Mouse (Mus musculus) hindbrain, embryonic 16.5 days (tissue): ENCODE results near the gene Adam33. TPM values are rescaled to one million over a fixed set of nuclear protein-coding genes. Genes with fewer than 3 reads are reported as not detected.

Experiments used
- ATAC-seq: fragments of 200-750 bp; cut with Nextera tagmentation; 2 replicates; pipeline ENCODE4 v1.8.0; 2017; ENCODE audit warnings: moderate TSS enrichment, moderate library complexity
- H3K27ac ChIP-seq: fragments of 300-500 bp; sonication (generic); 2 replicates; pipeline ENCODE4 v1.5.1; 2014; ENCODE audit warnings: low read depth, mild to moderate bottlenecking, control low read depth, low read length, moderate library complexity
- H3K27me3 ChIP-seq: fragments of 300-500 bp; sonication (generic); replicated peaks from 2 replicates; pipeline ENCODE4 v1.6.1; 2014; ENCODE audit warnings: low read length; ENCODE audit not compliant: control insufficient read depth, insufficient read depth
- H3K36me3 ChIP-seq: fragments of 300-500 bp; sonication (generic); 2 replicates; pipeline ENCODE4 v1.6.1; 2014; ENCODE audit warnings: mild to moderate bottlenecking, low read length, moderate library complexity, mixed read lengths; ENCODE audit not compliant: control insufficient read depth, insufficient read depth
- H3K4me1 ChIP-seq: fragments of 300-500 bp; sonication (generic); 2 replicates; pipeline ENCODE4 v1.6.1; 2014; ENCODE audit warnings: low read depth, low read length; ENCODE audit not compliant: control insufficient read depth, insufficient read depth
- H3K4me2 ChIP-seq: fragments of 300-500 bp; sonication (generic); 2 replicates; pipeline ENCODE4 v1.6.1; 2014; ENCODE audit warnings: mild to moderate bottlenecking, low read length, control low read depth, moderate library complexity
- H3K4me3 ChIP-seq: fragments of 300-500 bp; sonication (generic); 2 replicates; pipeline ENCODE4 v1.5.1; 2014; ENCODE audit warnings: mild to moderate bottlenecking, low read length, control low read depth, moderate library complexity
- H3K9ac ChIP-seq: fragments of 300-500 bp; sonication (generic); 2 replicates; pipeline ENCODE4 v1.6.1; 2014; ENCODE audit warnings: low read depth, mild to moderate bottlenecking, control low read depth, low read length, moderate library complexity
- H3K9me3 ChIP-seq: fragments of 300-500 bp; sonication (generic); 2 replicates; pipeline ENCODE4 v1.6.1; 2014; ENCODE audit warnings: mild to moderate bottlenecking, low read length, moderate library complexity; ENCODE audit not compliant: control insufficient read depth
- WGBS: fragments of 180-500 bp; shearing (Covaris S2); extraction: QIAGEN DNeasy Blood & Tissue Kit; methylation state at CpG from one replicate; pipeline ENCODE4 v1.1.7; 2014; 5-methylcytosine and 5-hydroxymethylcytosine counted together
- polyA plus RNA-seq: library from polyadenylated mRNA; unstranded; fragments of >200 nt; fragmentation: Nextera tagmentation; extraction: Ambion mirVana; gene quantifications from 2 replicates; pipeline ENCODE4 v1.2.1, GENCODE M21; 2015

Adam33 gene
- polyA plus RNA-seq, 1 experiment from 2014 or later = 1.6 TPM

- H3K4me3 ChIP-seq = no peak overlapping the region
- H3K27me3 ChIP-seq = no peaks in the 10 kb centered on the region
- H3K36me3 ChIP-seq = no peaks in the 10 kb centered on the region
- no peak for ATAC-seq
- no peak overlapping the region for H3K27ac ChIP-seq
- no peaks in the 10 kb centered on the region for H3K4me1 ChIP-seq
- WGBS = 88% methylated on average over 3 of the region's 3 CpGs
- no peak overlapping the region for H3K4me2 ChIP-seq
- no peaks in the 10 kb centered on the region for H3K9me3 ChIP-seq
- no peak overlapping the region for H3K9ac ChIP-seq
Observed at GRCm38 (mm10) chr2:131090852-131091251, 27.2 kb upstream of the Adam33 start.

- no peaks in the 10 kb centered on the region for H3K4me1 ChIP-seq
- no peak overlapping the region for H3K9ac ChIP-seq
- WGBS = 80% methylated on average over 1 of the region's 1 CpGs
- no peak overlapping the region for H3K27ac ChIP-seq
- H3K4me3 ChIP-seq = no peak overlapping the region
- no peaks in the 10 kb centered on the region for H3K9me3 ChIP-seq
- H3K36me3 ChIP-seq = no peaks in the 10 kb centered on the region
- H3K4me2 ChIP-seq = no peak overlapping the region
- no peak for ATAC-seq
- H3K27me3 ChIP-seq = no peaks in the 10 kb centered on the region
Observed at GRCm38 (mm10) chr2:131089634-131090033, 26.0 kb upstream of the Adam33 start.

GRCm38 (mm10) chr2:131088581-131088980 is 25.0 kb upstream of the Adam33 start:
- ATAC-seq = no peak
- Histone ChIP-seq H3K9me3 (no peaks in the 10 kb centered on the region), H3K9ac (no peak overlapping the region), H3K4me3 (no peak overlapping the region), H3K27me3 (no peaks in the 10 kb centered on the region), H3K4me2 (no peak overlapping the region), H3K36me3 (no peaks in the 10 kb centered on the region), H3K27ac (no peak overlapping the region), H3K4me1 (no peaks in the 10 kb centered on the region)
- 74% methylated on average over 4 of the region's 4 CpGs for WGBS

GRCm38 (mm10) chr2:131086667-131087390 is 23.2 kb upstream of the Adam33 start, which contains the start of gene Siglec1:
Gene Siglec1 (minus strand): TSS chr2:131086765.
- no peak within 1 kb of the TSS for H3K4me3 ChIP-seq
- H3K36me3 ChIP-seq = no peaks in the 10 kb centered on the region
- no peaks in the 10 kb centered on the region for H3K4me1 ChIP-seq
- H3K27me3 ChIP-seq = no peaks in the 10 kb centered on the region
- WGBS = 86% methylated on average over 11 of the region's 11 CpGs
- H3K27ac ChIP-seq = no peak within 1 kb of the TSS
- no peak for ATAC-seq
- no peaks in the 10 kb centered on the region for H3K9me3 ChIP-seq
- H3K9ac ChIP-seq = no peak within 1 kb of the TSS
- no peak within 1 kb of the TSS for H3K4me2 ChIP-seq

- WGBS = 92% methylated on average over 4 of the region's 4 CpGs
- Histone ChIP-seq H3K9me3 (no peaks in the 10 kb centered on the region), H3K9ac (no peak overlapping the region), H3K4me1 (no peaks in the 10 kb centered on the region), H3K36me3 (no peaks in the 10 kb centered on the region), H3K4me3 (no peak overlapping the region), H3K4me2 (no peak overlapping the region), H3K27ac (no peak overlapping the region), H3K27me3 (no peaks in the 10 kb centered on the region)
- no peak for ATAC-seq
Observed at GRCm38 (mm10) chr2:131084206-131084605, 20.6 kb upstream of the Adam33 start.

GRCm38 (mm10) chr2:131080507-131080906 is 16.9 kb upstream of the Adam33 start:
- H3K36me3 ChIP-seq = no peaks in the 10 kb centered on the region
- no peak overlapping the region for H3K27ac ChIP-seq
- H3K4me2 ChIP-seq = no peak overlapping the region
- WGBS = 90% methylated on average over 5 of the region's 5 CpGs
- no peaks in the 10 kb centered on the region for H3K27me3 ChIP-seq
- H3K4me3 ChIP-seq = no peak overlapping the region
- H3K9me3 ChIP-seq = no peaks in the 10 kb centered on the region
- ATAC-seq = no peak
- no peaks in the 10 kb centered on the region for H3K4me1 ChIP-seq
- no peak overlapping the region for H3K9ac ChIP-seq

- no peak for ATAC-seq
- Histone ChIP-seq H3K36me3 (no peaks in the 10 kb centered on the region), H3K27ac (no peak overlapping the region), H3K4me2 (no peak overlapping the region), H3K9ac (no peak overlapping the region), H3K9me3 (no peaks in the 10 kb centered on the region), H3K4me1 (no peaks in the 10 kb centered on the region), H3K4me3 (no peak overlapping the region), H3K27me3 (0 out of 2 replicates have a peak, but pooled peaks cover 2% of the 10 kb centered on the region)
- 87% methylated on average over 10 of the region's 10 CpGs for WGBS
Observed at GRCm38 (mm10) chr2:131072536-131072935, 8.9 kb upstream of the Adam33 start.

- H3K9ac ChIP-seq = no peak overlapping the region
- no peaks in the 10 kb centered on the region for H3K9me3 ChIP-seq
- no peak for ATAC-seq
- WGBS = 65% methylated on average over 6 of the region's 6 CpGs
- peaks cover 6% of the 10 kb centered on the region for H3K27me3 ChIP-seq
- no peaks in the 10 kb centered on the region for H3K36me3 ChIP-seq
- H3K4me1 ChIP-seq = peaks cover 3% of the 10 kb centered on the region; the same call in 1 of the 2 replicates
- H3K4me3 ChIP-seq = no peak overlapping the region
- H3K27ac ChIP-seq = no peak overlapping the region
- H3K4me2 ChIP-seq = no peak overlapping the region
Observed at GRCm38 (mm10) chr2:131067481-131067880, 3.9 kb upstream of the Adam33 start.

- ATAC-seq = no peak
- H3K9me3 ChIP-seq = no peaks in the 10 kb centered on the region
- H3K4me3 ChIP-seq = no peak overlapping the region
- H3K9ac ChIP-seq = no peak overlapping the region
- no peaks in the 10 kb centered on the region for H3K36me3 ChIP-seq
- H3K27me3 ChIP-seq = peaks cover 8% of the 10 kb centered on the region
- H3K4me2 ChIP-seq = no peak overlapping the region
- H3K4me1 ChIP-seq = peaks cover 3% of the 10 kb centered on the region; the same call in 1 of the 2 replicates
- H3K27ac ChIP-seq = no peak overlapping the region
- WGBS = 72% methylated on average over 9 of the region's 9 CpGs
Observed at GRCm38 (mm10) chr2:131066342-131066741, 2.7 kb upstream of the Adam33 start.
